In the genomic region with DNA sequence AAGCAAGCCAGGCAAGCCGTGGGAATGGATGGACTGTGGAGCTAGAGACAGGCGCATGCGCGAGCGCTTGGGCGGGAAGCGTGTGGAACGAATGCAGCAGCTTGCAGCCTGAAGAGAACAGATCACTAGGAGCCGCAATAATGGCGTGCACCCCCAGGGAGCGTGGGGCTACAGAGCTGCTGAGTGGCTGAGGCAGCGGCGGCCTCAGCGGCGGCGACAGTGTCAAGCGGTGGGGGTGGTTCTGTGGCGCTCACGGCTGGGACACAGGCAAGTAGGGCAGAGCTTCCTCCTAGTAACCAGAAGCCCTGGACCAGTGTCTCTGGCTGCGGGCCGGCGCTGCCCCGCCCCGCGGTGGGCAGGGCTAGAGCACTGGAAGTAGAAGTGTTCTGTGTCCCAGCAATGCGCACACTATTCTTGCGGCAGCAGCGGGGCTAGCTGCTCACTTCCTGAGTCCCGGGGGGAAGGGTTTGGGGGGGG, we compare ENCODE assay signal across 8 mouse cellular contexts. TPM values are rescaled to one million over a fixed set of nuclear protein-coding genes. Genes with fewer than 3 reads are reported as not detected.
A peak's percentile ranks its signal among the peaks of the same experiment; 100 is the strongest.
DNase-seq lines count a peak whose midpoint lies in the region; ATAC-seq and TF ChIP-seq lines count a peak whose summit lies in the region.

No protein-coding gene starts in this region.

- H3K9me3 ChIP-seq in forebrain, embryonic 15.5 days = no peaks in the 10 kb centered on the region
- no peaks in the 10 kb centered on the region for H3K9me3 ChIP-seq in lung, embryonic 14.5 days (ENCODE audit: low read depth, low read length)

- H3K27me3 ChIP-seq in forebrain, embryonic 15.5 days = no peaks in the 10 kb centered on the region
- H3K27me3 ChIP-seq in lung, embryonic 14.5 days (ENCODE audit: insufficient read depth, low read length) = no peaks in the 10 kb centered on the region
- no peaks in the 10 kb centered on the region for H3K27me3 ChIP-seq in thymus, adult 2 months (ENCODE audit: control insufficient read depth, insufficient read depth, low read length)

- under 1% methylated on average over 29 of the region's 29 CpGs for WGBS in forebrain, embryonic 15.5 days
- under 1% methylated on average over 29 of the region's 29 CpGs for WGBS in lung, embryonic 14.5 days
- under 1% methylated on average over 29 of the region's 29 CpGs for WGBS in olfactory bulb, adult 2 months
- WGBS in thymus, adult 2 months = 1% methylated on average over 29 of the region's 29 CpGs

- TF ChIP-seq CTCF in layer of hippocampus, adult 2 months (conservative IDR thresholded peaks at IDR 0.05) = peak; percentile 55
- TF ChIP-seq CTCF in lung, embryonic 14.5 days (IDR thresholded peaks at IDR 0.05; ENCODE audit: low read depth) = peak; percentile 41
- no peak for TF ChIP-seq CTCF in olfactory bulb, adult 2 months (IDR thresholded peaks at IDR 0.05; ENCODE audit: insufficient read depth, low read depth, low read length)
- TF ChIP-seq CTCF in thymus, adult 2 months (IDR thresholded peaks at IDR 0.05; ENCODE audit: borderline replicate concordance, control insufficient read depth, extremely low read depth, insufficient read depth, low read length, poor library complexity) = peak; percentile 63; the same call in 1 of the 2 replicates

- peak; percentile 86 for DNase-seq in ES-CJ7 (ENCODE audit: low read depth, low spot score)
- DNase-seq in cerebellum, adult 11 months = peak; percentile 92
- DNase-seq in heart, postnatal 36 days = peak; percentile 91 to 92
- peak; percentile 84 to 91 for DNase-seq in layer of hippocampus, adult 2 months (ENCODE audit: low spot score in 2 of 2)
- DNase-seq in lung, embryonic 14.5 days = peak; percentile 96
- peak; percentile 80 for DNase-seq in thymus, adult 2 months

- intact Hi-C loops in heart, postnatal 36 days (cut with DNase I) = no loop called here

- H3K9ac ChIP-seq in forebrain, embryonic 15.5 days (replicated peaks) = peak overlapping the region; percentile 71
- H3K9ac ChIP-seq in lung, embryonic 14.5 days = peak overlapping the region; percentile 75

- ATAC-seq in forebrain, embryonic 15.5 days (replicated peaks) = peak; percentile 98
- ATAC-seq in lung, embryonic 14.5 days (ENCODE audit: insufficient read depth) = peak; percentile 99

- TF ChIP-seq POLR2A in olfactory bulb, adult 2 months (IDR thresholded peaks at IDR 0.05; ENCODE audit: insufficient read depth, low read depth, low read length) = peak; percentile 72
- TF ChIP-seq POLR2A in thymus, adult 2 months (IDR thresholded peaks at IDR 0.05; ENCODE audit: control insufficient read depth, extremely low read depth, insufficient read depth, low read length, poor library complexity) = peak; percentile 66; the same call in 1 of the 2 replicates

- H3K4me3 ChIP-seq in forebrain, embryonic 15.5 days = peak overlapping the region; percentile 64
- peak overlapping the region; percentile 71 for H3K4me3 ChIP-seq in layer of hippocampus, adult 2 months
- H3K4me3 ChIP-seq in lung, embryonic 14.5 days (ENCODE audit: low read depth, low read length) = peak overlapping the region; percentile 38
- H3K4me3 ChIP-seq in olfactory bulb, adult 2 months (ENCODE audit: insufficient read depth, low read depth, low read length) = peak overlapping the region; percentile 60
- peak overlapping the region; percentile 49 for H3K4me3 ChIP-seq in thymus, adult 2 months (ENCODE audit: control insufficient read depth, insufficient read depth, low read length)

- peaks cover 12% of the 10 kb centered on the region for H3K4me1 ChIP-seq in forebrain, embryonic 15.5 days
- peaks cover 4% of the 10 kb centered on the region; the same call in 1 of the 2 replicates for H3K4me1 ChIP-seq in lung, embryonic 14.5 days (ENCODE audit: insufficient read depth)
- H3K4me1 ChIP-seq in olfactory bulb, adult 2 months (ENCODE audit: control insufficient read depth, insufficient read depth, low read length) = 0 out of 2 replicates have a peak, but pooled peaks cover 4% of the 10 kb centered on the region
- H3K4me1 ChIP-seq in thymus, adult 2 months (replicated peaks; ENCODE audit: control insufficient read depth, insufficient read depth, low read length) = peaks cover 4% of the 10 kb centered on the region

- peak overlapping the region; percentile 90 for H3K4me2 ChIP-seq in forebrain, embryonic 15.5 days (replicated peaks)
- peak overlapping the region; percentile 76 for H3K4me2 ChIP-seq in lung, embryonic 14.5 days

- no peaks in the 10 kb centered on the region for H3K36me3 ChIP-seq in forebrain, embryonic 15.5 days
- no peaks in the 10 kb centered on the region for H3K36me3 ChIP-seq in lung, embryonic 14.5 days (ENCODE audit: insufficient read depth)
- H3K36me3 ChIP-seq in thymus, adult 2 months (ENCODE audit: control insufficient read depth, insufficient read depth, low read length) = no peaks in the 10 kb centered on the region

- peak overlapping the region; percentile 93 for H3K27ac ChIP-seq in forebrain, embryonic 15.5 days (replicated peaks)
- H3K27ac ChIP-seq in layer of hippocampus, adult 2 months = peak overlapping the region; percentile 90
- H3K27ac ChIP-seq in lung, embryonic 14.5 days (ENCODE audit: low read depth) = peak overlapping the region; percentile 98
- peak overlapping the region; percentile 81 for H3K27ac ChIP-seq in olfactory bulb, adult 2 months (ENCODE audit: insufficient read depth, low read depth, low read length)
- H3K27ac ChIP-seq in thymus, adult 2 months (ENCODE audit: control insufficient read depth, insufficient read depth, low read length) = no peak overlapping the region

RNA-seq across cellular contexts. Expression of a gene that starts 7.3 kb away (rescaled TPM):
- polyA plus RNA-seq in forebrain, embryonic 15.5 days (2015; fragmentation: Nextera tagmentation; extraction: Ambion mirVana) = not detected in 2 replicates
- total RNA-seq in heart, postnatal 36 days (2021) = not detected
- total RNA-seq in layer of hippocampus, adult 2 months (2021) = not detected
- 2.2 TPM in 2 replicates for polyA plus RNA-seq in lung, embryonic 14.5 days (2014; fragmentation: Nextera tagmentation; extraction: Ambion mirVana)
- not detected in 2 replicates for polyA plus RNA-seq in olfactory bulb, adult 2 months (2012; ENCODE audit: insufficient read depth, insufficient read length, low replicate concordance, missing spikeins)
- polyA plus RNA-seq in thymus, adult 2 months (2012; rRNA removed) = 0.34 TPM in 2 replicates

RNA-seq across cellular contexts. Expression of a gene that starts 16.9 kb away (rescaled TPM):
- polyA plus RNA-seq in forebrain, embryonic 15.5 days (2015; fragmentation: Nextera tagmentation; extraction: Ambion mirVana) = not detected in 2 replicates
- total RNA-seq in heart, postnatal 36 days (2021) = not detected
- total RNA-seq in layer of hippocampus, adult 2 months (2021) = not detected
- not detected in 2 replicates for polyA plus RNA-seq in lung, embryonic 14.5 days (2014; fragmentation: Nextera tagmentation; extraction: Ambion mirVana)
- polyA plus RNA-seq in olfactory bulb, adult 2 months (2012; ENCODE audit: insufficient read depth, insufficient read length, low replicate concordance, missing spikeins) = not detected in 2 replicates
- polyA plus RNA-seq in thymus, adult 2 months (2012; rRNA removed) = 0.23 and 0.43 TPM in 2 replicates

RNA-seq across cellular contexts. Expression of a gene that starts 30.5 kb away (rescaled TPM):
- polyA plus RNA-seq in forebrain, embryonic 15.5 days (2015; fragmentation: Nextera tagmentation; extraction: Ambion mirVana) = not detected in 2 replicates
- total RNA-seq in heart, postnatal 36 days (2021) = not detected
- total RNA-seq in layer of hippocampus, adult 2 months (2021) = not detected
- not detected in 2 replicates for polyA plus RNA-seq in lung, embryonic 14.5 days (2014; fragmentation: Nextera tagmentation; extraction: Ambion mirVana)
- polyA plus RNA-seq in olfactory bulb, adult 2 months (2012; ENCODE audit: insufficient read depth, insufficient read length, low replicate concordance, missing spikeins) = not detected in 2 replicates
- polyA plus RNA-seq in thymus, adult 2 months (2012; rRNA removed) = 0.88 and 1.6 TPM in 2 replicates

RNA-seq across cellular contexts. Expression of a gene that starts 43.9 kb away (rescaled TPM):
- not detected in 2 replicates for polyA plus RNA-seq in forebrain, embryonic 15.5 days (2015; fragmentation: Nextera tagmentation; extraction: Ambion mirVana)
- not detected for total RNA-seq in heart, postnatal 36 days (2021)
- total RNA-seq in layer of hippocampus, adult 2 months (2021) = not detected
- polyA plus RNA-seq in lung, embryonic 14.5 days (2014; fragmentation: Nextera tagmentation; extraction: Ambion mirVana) = not detected in 2 replicates
- not detected in 2 replicates for polyA plus RNA-seq in olfactory bulb, adult 2 months (2012; ENCODE audit: insufficient read depth, insufficient read length, low replicate concordance, missing spikeins)
- 0.35 and 0.55 TPM in 2 replicates for polyA plus RNA-seq in thymus, adult 2 months (2012; rRNA removed)

RNA-seq across cellular contexts. Expression of a gene that starts 43.9 kb away (rescaled TPM):
- not detected in 2 replicates for polyA plus RNA-seq in forebrain, embryonic 15.5 days (2015; fragmentation: Nextera tagmentation; extraction: Ambion mirVana)
- total RNA-seq in heart, postnatal 36 days (2021) = not detected
- total RNA-seq in layer of hippocampus, adult 2 months (2021) = not detected
- polyA plus RNA-seq in lung, embryonic 14.5 days (2014; fragmentation: Nextera tagmentation; extraction: Ambion mirVana) = 1.0 TPM in 1 of 2 replicates, not detected in the other
- not detected in 2 replicates for polyA plus RNA-seq in olfactory bulb, adult 2 months (2012; ENCODE audit: insufficient read depth, insufficient read length, low replicate concordance, missing spikeins)
- 0.58 TPM in 1 of 2 replicates, not detected in the other for polyA plus RNA-seq in thymus, adult 2 months (2012; rRNA removed)
